Mouse (Mus musculus) bone marrow, adult 2 months (tissue): ENCODE measurements around the gene Hoxb8.
A peak's percentile ranks its signal among the peaks of the same experiment; 100 is the strongest.

ENCODE experiments used
- CTCF ChIP-seq: fragments of 200-500 bp; IDR thresholded peaks from 2 replicates; pipeline ENCODE4 v1.5.1; 2011; ENCODE audit warnings: low read length, control low read depth; ENCODE audit not compliant: control insufficient read depth, insufficient read depth
- POLR2A ChIP-seq: fragments of 200-500 bp; IDR thresholded peaks from 2 replicates; pipeline ENCODE4 v1.6.1; 2011; ENCODE audit warnings: low read depth, mild to moderate bottlenecking, control low read depth, low read length, borderline replicate concordance; ENCODE audit not compliant: control insufficient read depth

- TF ChIP-seq CTCF (peak; percentile 62), POLR2A (no peak)
These were observed 12.8 kb downstream of the Hoxb8 start for GRCm38 (mm10) chr11:96294245-96295091.
